ENCODE assay signal across 21 mouse cellular contexts in genomic region chr2:166706526-166706925, GRCm38 (mm10). TPM values are rescaled to one million over a fixed set of nuclear protein-coding genes. Genes with fewer than 3 reads are reported as not detected.
DNase-seq lines count a peak whose midpoint lies in the region; ATAC-seq and TF ChIP-seq lines count a peak whose summit lies in the region.
"Had no signal": no experiment of that assay in that cellular context is flagged by ENCODE, and none has a peak within 500 bp of the region (broad histone marks: within the 10 kb centered on the region; RNA-seq: fewer than 3 reads in every experiment).

No protein-coding gene starts in this region.

- no peak for TF ChIP-seq CTCF in MEL (IDR thresholded peaks at IDR 0.05 in 2 of 3, conservative IDR thresholded peaks at IDR 0.05 in 1 of 3; ENCODE audit: control insufficient read depth in 1 of 3, insufficient read depth in 1 of 3, low read depth in 2 of 3, low read length in 3 of 3, poor library complexity in 1 of 3, severe bottlenecking in 1 of 3)

- TF ChIP-seq POLR2A in MEL (IDR thresholded peaks at IDR 0.05; ENCODE audit: control insufficient read depth in 1 of 2, insufficient read depth in 1 of 2, low read depth in 1 of 2, low read length in 2 of 2, poor library complexity in 1 of 2): no peak

- TF ChIP-seq RAD21 in MEL (IDR thresholded peaks at IDR 0.05; ENCODE audit: low read depth, low read length): no peak

- peaks cover 0 to 10% of the 10 kb centered on the region in 2 experiments; a peak in 3 of 4 replicates for H3K36me3 ChIP-seq in MEL (ENCODE audit: control insufficient read depth in 1 of 2, insufficient read depth in 2 of 2, low read length in 2 of 2)
- H3K36me3 ChIP-seq in liver, embryonic 16.5 days (ENCODE audit: control insufficient read depth, insufficient read depth): peaks cover 10% of the 10 kb centered on the region
- peaks cover 70% of the 10 kb centered on the region for H3K36me3 ChIP-seq in midbrain, embryonic 10.5 days

- H3K79me2 ChIP-seq in MEL (ENCODE audit: control insufficient read depth, insufficient read depth, low read length, poor library complexity): peaks cover 5% of the 10 kb centered on the region

- H3K4me1 ChIP-seq in MEL (ENCODE audit: control insufficient read depth in 1 of 2, insufficient read depth in 2 of 2, low read length in 2 of 2): peaks cover 7 to 21% of the 10 kb centered on the region in 2 experiments
- H3K4me1 ChIP-seq in liver, embryonic 16.5 days (ENCODE audit: control insufficient read depth, low read depth, low read length): peaks cover 93% of the 10 kb centered on the region
- peaks cover 57% of the 10 kb centered on the region for H3K4me1 ChIP-seq in midbrain, embryonic 10.5 days

- peak overlapping the region; percentile 60 for H3K4me2 ChIP-seq in liver, embryonic 16.5 days (ENCODE audit: low read depth, low read length)
- H3K4me2 ChIP-seq: heart, embryonic 11.5 days; neural tube, embryonic 13.5 days had no signal

- peak; percentile 60 for DNase-seq in MEL (ENCODE audit: low read depth, low spot score)
- peak; percentile 68 for DNase-seq in c-Kit-negative CD71-positive TER-119-positive erythroid progenitor cells, embryonic 14.5 days (ENCODE audit: low read depth, low spot score)
- peak; percentile 4 for DNase-seq in induced T-regulatory cell, adult 2 months (ENCODE audit: low read depth)
- no peak for DNase-seq in adrenal gland, adult 8-10 months
- DNase-seq in ovary, postnatal 14 days (ENCODE audit: low spot score): no peak
- no peak for DNase-seq in midbrain, embryonic 10.5 days (ENCODE audit: low spot score)
- no peak for DNase-seq in retina, embryonic 14.5 days (ENCODE audit: low spot score)
- DNase-seq: adrenal gland, postnatal 14 days; cerebellum, adult 18-20 months; cerebellum, postnatal 36 days; forebrain, postnatal 0 days; heart, postnatal 10 days; kidney, postnatal 36 days; lung, adult 2 months; midbrain, embryonic 14.5 days had no signal

- H3K27me3 ChIP-seq in MEL (ENCODE audit: control insufficient read depth in 1 of 2, insufficient read depth in 2 of 2, low read length in 2 of 2): no peaks in the 10 kb centered on the region
- H3K27me3 ChIP-seq in liver, embryonic 16.5 days (ENCODE audit: control insufficient read depth, insufficient read depth, low read depth, low read length): no peaks in the 10 kb centered on the region
- no peaks in the 10 kb centered on the region for H3K27me3 ChIP-seq in midbrain, embryonic 10.5 days (ENCODE audit: low read depth, poor library complexity, severe bottlenecking)
- H3K27me3 ChIP-seq: neural tube, embryonic 13.5 days had no signal

- no peak overlapping the region for H3K9ac ChIP-seq in MEL (ENCODE audit: control insufficient read depth, low read depth, low read length, poor library complexity, severe bottlenecking)
- peak overlapping the region; percentile 40 for H3K9ac ChIP-seq in liver, embryonic 16.5 days (ENCODE audit: low read depth, low read length)
- H3K9ac ChIP-seq: forebrain, postnatal 0 days; neural tube, embryonic 13.5 days had no signal

- TF ChIP-seq EP300 in MEL (IDR thresholded peaks at IDR 0.05; ENCODE audit: low read depth in 1 of 2, low read length in 2 of 2): peak; percentile 61 to 70; a peak in 3 of 4 replicates

- H3K4me3 ChIP-seq in MEL (ENCODE audit: control insufficient read depth in 1 of 2, insufficient read depth in 1 of 2, low read depth in 2 of 2, low read length in 2 of 2): no peak overlapping the region
- peak overlapping the region; percentile 33 for H3K4me3 ChIP-seq in liver, embryonic 16.5 days (ENCODE audit: low read depth, low read length)
- no peak overlapping the region for H3K4me3 ChIP-seq in midbrain, embryonic 10.5 days
- H3K4me3 ChIP-seq: neural tube, embryonic 13.5 days had no signal

- peak; percentile 81 for ATAC-seq in liver, embryonic 16.5 days (ENCODE audit: low read depth)
- ATAC-seq: activated CD4-positive, CD25-positive, alpha-beta regulatory T cell, adult 4 months; forebrain, postnatal 0 days; inflammation-experienced regulatory T-cells, adult 6 months had no signal

- WGBS in liver, embryonic 16.5 days (ENCODE audit: insufficient replicate concordance): 22% methylated on average over 2 of the region's 2 CpGs
- WGBS in midbrain, embryonic 10.5 days: 70% methylated on average over 2 of the region's 2 CpGs

- no peak overlapping the region for H3K27ac ChIP-seq in MEL (ENCODE audit: control insufficient read depth, low read depth, low read length)
- H3K27ac ChIP-seq in liver, embryonic 16.5 days (ENCODE audit: low read length): peak overlapping the region; percentile 94
- no peak overlapping the region for H3K27ac ChIP-seq in midbrain, embryonic 10.5 days (replicated peaks)
- H3K27ac ChIP-seq: macrophage; neural tube, embryonic 13.5 days had no signal

- no peaks in the 10 kb centered on the region for H3K9me3 ChIP-seq in MEL (replicated peaks; ENCODE audit: insufficient read depth, low read length)
- peaks cover 6% of the 10 kb centered on the region for H3K9me3 ChIP-seq in liver, embryonic 16.5 days (replicated peaks; ENCODE audit: control insufficient read depth, low read length)
- peaks cover 9% of the 10 kb centered on the region; the same call in 1 of the 2 replicates for H3K9me3 ChIP-seq in midbrain, embryonic 10.5 days (replicated peaks)
- H3K9me3 ChIP-seq: neural tube, embryonic 13.5 days had no signal

TF ChIP-seq in MEL, 35 proteins besides CTCF, POLR2A, EP300 and RAD21:
- TF ChIP-seq MXI1 (IDR thresholded peaks at IDR 0.05; ENCODE audit: low read depth, low read length) (0 out of 2 replicates have a peak, but pooled peaks have one; percentile 48), GABPA (IDR thresholded peaks at IDR 0.05; ENCODE audit: low read depth, low read length) (no peak), POLR2AphosphoS2 (IDR thresholded peaks at IDR 0.05; ENCODE audit: low read length) (no peak), TBP (IDR thresholded peaks at IDR 0.05; ENCODE audit: low read depth, low read length) (no peak), MYB (IDR thresholded peaks at IDR 0.05; ENCODE audit: low read depth, low read length) (no peak), NRF1 (IDR thresholded peaks at IDR 0.05; ENCODE audit: insufficient read depth, low read depth, low read length, poor library complexity, severe bottlenecking) (no peak), MAZ (IDR thresholded peaks at IDR 0.05; ENCODE audit: low read depth, low read length) (0 out of 2 replicates have a peak, but pooled peaks have one; percentile 50), GATA1 (IDR thresholded peaks at IDR 0.05; ENCODE audit: low read depth, low read length) (peak; percentile 82), TCF12 (IDR thresholded peaks at IDR 0.05; ENCODE audit: low read depth, low read length) (peak; percentile 70), MAX (IDR thresholded peaks at IDR 0.05; ENCODE audit: low read length) (0 out of 2 replicates have a peak, but pooled peaks have one; percentile 57), SIN3A (IDR thresholded peaks at IDR 0.05; ENCODE audit: low read length) (peak; percentile 71), MEF2A (IDR thresholded peaks at IDR 0.05; ENCODE audit: extremely low read depth, insufficient replicate concordance, low read depth, low read length, poor library complexity, severe bottlenecking) (no peak), ZC3H11A (IDR thresholded peaks at IDR 0.05; ENCODE audit: low read depth, low read length) (no peak), HCFC1 (IDR thresholded peaks at IDR 0.05; ENCODE audit: low read depth, low read length) (no peak), CHD2 (IDR thresholded peaks at IDR 0.05; ENCODE audit: low read length) (no peak), USF1 (IDR thresholded peaks at IDR 0.05; ENCODE audit: low read depth, low read length) (peak; percentile 40; the same call in 1 of the 2 replicates), ZMIZ1 (IDR thresholded peaks at IDR 0.05; ENCODE audit: low read depth, low read length) (no peak), MAFK (IDR thresholded peaks at IDR 0.05; ENCODE audit: borderline replicate concordance, low read depth, low read length) (no peak), KAT2A (conservative IDR thresholded peaks at IDR 0.05; ENCODE audit: low read depth, low read length) (no peak), E2F4 (IDR thresholded peaks at IDR 0.05; ENCODE audit: borderline replicate concordance, low read depth, low read length) (no peak), CHD1 (IDR thresholded peaks at IDR 0.05; ENCODE audit: low read depth, low read length) (no peak), MYC (IDR thresholded peaks at IDR 0.05; ENCODE audit: low read depth, low read length) (no peak), TAL1 (IDR thresholded peaks at IDR 0.05; ENCODE audit: low read length) (peak; percentile 61), USF2 (IDR thresholded peaks at IDR 0.05; ENCODE audit: borderline replicate concordance in 1 of 2, insufficient read depth in 1 of 2, low read depth in 1 of 2, low read length in 2 of 2) (no peak), ZKSCAN1 (IDR thresholded peaks at IDR 0.05; ENCODE audit: low read depth, low read length) (no peak), UBTF (IDR thresholded peaks at IDR 0.05; ENCODE audit: borderline replicate concordance, insufficient read depth, low read depth, low read length) (no peak), POLR2AphosphoS5 (IDR thresholded peaks at IDR 0.05; ENCODE audit: borderline replicate concordance, low read depth, low read length) (no peak), ELF1 (IDR thresholded peaks at IDR 0.05; ENCODE audit: low read depth, low read length) (no peak), ETS1 (IDR thresholded peaks at IDR 0.05; ENCODE audit: low read depth, low read length) (peak; percentile 60), RCOR1 (IDR thresholded peaks at IDR 0.05; ENCODE audit: low read depth, low read length) (0 out of 2 replicates have a peak, but pooled peaks have one; percentile 42), BHLHE40 (IDR thresholded peaks at IDR 0.05; ENCODE audit: borderline replicate concordance, low read depth, low read length) (no peak), JUND (IDR thresholded peaks at IDR 0.05; ENCODE audit: low read depth, low read length) (no peak), ZNF384 (IDR thresholded peaks at IDR 0.05; ENCODE audit: low read depth, low read length) (0 out of 2 replicates have a peak, but pooled peaks have one; percentile 32), NELFE (IDR thresholded peaks at IDR 0.05; ENCODE audit: low read depth, low read length) (no peak), SMC3 (IDR thresholded peaks at IDR 0.05; ENCODE audit: low read depth, low read length) (no peak)

RNA-seq across cellular contexts. Expression of gene Prex1, which starts 7.1 kb away (rescaled TPM):
- total RNA-seq in MEL (2012; rRNA removed): 8.0 and 8.5 TPM in 2 replicates
- 10 to 100 TPM; 15.8 to 33.1 TPM for polyA plus RNA-seq in MEL (2012; ENCODE audit: insufficient read depth in 1 of 2, insufficient read length in 2 of 2, low read depth in 1 of 2, low replicate concordance in 2 of 2, missing spikeins in 1 of 2)
- polyA plus RNA-seq in liver, embryonic 16.5 days (2015; fragmentation: Nextera tagmentation; extraction: Ambion mirVana): 13.0 and 16.1 TPM in 2 replicates
- 10 to 100 TPM; 10.4 to 24.3 (median 17.8) TPM for total RNA-seq in adrenal gland, adult 8-10 months (2022)
- 32.3 and 33.7 TPM in 2 replicates for polyA plus RNA-seq in midbrain, embryonic 10.5 days (2016; fragmentation: Nextera tagmentation; extraction: Ambion mirVana)

Comparison
In these comparisons a context has a peak if more than half of its experiments do, and no peak if none do; other contexts are left out.
1. DNase-seq: peak in MEL (single experiment), c-Kit-negative CD71-positive TER-119-positive erythroid progenitor cells, embryonic 14.5 days (single experiment) and induced T-regulatory cell, adult 2 months (single experiment); none in adrenal gland, adult 8-10 months (single experiment), ovary, postnatal 14 days (single experiment), midbrain, embryonic 10.5 days (single experiment) and retina, embryonic 14.5 days (single experiment).